Mouse (Mus musculus) erythroblast, embryonic 14.5 days (primary cell): ENCODE measurements around the gene Micu1.

Experiments
- GATA1 ChIP-seq: IDR thresholded peaks from 2 replicates; pipeline ENCODE4 v1.6.1; 2012; ENCODE audit warnings: low read length, inconsistent platforms, mixed read lengths
- TAL1 ChIP-seq: IDR thresholded peaks from 3 replicates; pipeline ENCODE4 v1.6.1; 2012; ENCODE audit warnings: low read length, inconsistent platforms, mixed read lengths

- no peak for TF ChIP-seq GATA1
- TF ChIP-seq TAL1: no peak
These were observed 140.8 kb downstream of the Micu1 start for GRCm38 (mm10) chr10:59843125-59843524.
